Mouse (Mus musculus) myocyte (in vitro differentiated cells): ENCODE data around the gene Lmna.

Source experiments
- CEBPB ChIP-seq: IDR thresholded peaks from 2 replicates; pipeline ENCODE4 v1.6.1; 2011; ENCODE audit warnings: mild to moderate bottlenecking, moderate library complexity; ENCODE audit not compliant: poor library complexity, insufficient read depth, severe bottlenecking
- E2F4 ChIP-seq: IDR thresholded peaks from one replicate; pipeline ENCODE4 v1.6.1; 2011; ENCODE audit warnings: mild to moderate bottlenecking, control low read depth, moderate library complexity; ENCODE audit not compliant: insufficient read depth
- MAX ChIP-seq: IDR thresholded peaks from one replicate; pipeline ENCODE4 v1.6.1; 2011; ENCODE audit warnings: low read depth, mild to moderate bottlenecking, control low read depth
- MYOD1 ChIP-seq, 3 experiments: IDR thresholded peaks; one replicate each; pipeline ENCODE4 v1.6.1; 2011; ENCODE audit warnings: control low read depth in 2 of 3, low read depth in 2 of 3, mild to moderate bottlenecking in 2 of 3, moderate library complexity in 1 of 3; ENCODE audit not compliant: insufficient read length in 2 of 3, control insufficient read depth in 1 of 3
- MYOG ChIP-seq, 3 experiments: IDR thresholded peaks; one replicate each; pipeline ENCODE4 v1.6.1; 2011; ENCODE audit warnings: control low read depth in 2 of 3, low read depth in 2 of 3, mild to moderate bottlenecking in 2 of 3; ENCODE audit not compliant: insufficient read length in 2 of 3, control insufficient read depth in 1 of 3, insufficient read depth in 1 of 3
- POLR2A ChIP-seq: IDR thresholded peaks from one replicate; pipeline ENCODE4 v1.6.1; 2011; ENCODE audit warnings: low read depth, mild to moderate bottlenecking, control low read depth, moderate library complexity; ENCODE audit not compliant: insufficient read length
- POLR2AphosphoS2 ChIP-seq: IDR thresholded peaks from one replicate; pipeline ENCODE4 v1.6.1; 2011; ENCODE audit warnings: low read depth, control low read depth; ENCODE audit not compliant: insufficient read length
- REST ChIP-seq: IDR thresholded peaks from one replicate; pipeline ENCODE4 v1.6.1; 2011; ENCODE audit warnings: mild to moderate bottlenecking, control low read depth, moderate library complexity; ENCODE audit not compliant: insufficient read depth, insufficient read length
- SRF ChIP-seq: IDR thresholded peaks from one replicate; pipeline ENCODE4 v1.6.1; 2011; ENCODE audit warnings: low read depth; ENCODE audit not compliant: control insufficient read depth, insufficient read length
- TCF12 ChIP-seq: IDR thresholded peaks from one replicate; pipeline ENCODE4 v1.6.1; 2011; ENCODE audit warnings: mild to moderate bottlenecking, control low read depth; ENCODE audit not compliant: poor library complexity, insufficient read depth, severe bottlenecking
- USF1 ChIP-seq: IDR thresholded peaks from one replicate; pipeline ENCODE4 v1.6.1; 2011; ENCODE audit warnings: low read depth, mild to moderate bottlenecking, control low read depth, moderate library complexity

GRCm38 (mm10) chr3:88454762-88455587, 54.8 kb downstream of the Lmna start:
- no peak for TF ChIP-seq MYOG (IDR thresholded peaks at IDR 0.05; ENCODE audit: control insufficient read depth in 1 of 3, insufficient read depth in 1 of 3, insufficient read length in 2 of 3, low read depth in 2 of 3)
- TF ChIP-seq MAX = no peak
- TF ChIP-seq POLR2A = no peak
- TF ChIP-seq CEBPB = no peak
- TF ChIP-seq SRF = no peak
- no peak for TF ChIP-seq POLR2AphosphoS2
- no peak for TF ChIP-seq MYOD1 (IDR thresholded peaks at IDR 0.05; ENCODE audit: control insufficient read depth in 1 of 3, insufficient read length in 2 of 3, low read depth in 2 of 3)
- TF ChIP-seq E2F4 = no peak
- no peak for TF ChIP-seq TCF12
- TF ChIP-seq USF1 = no peak
- no peak for TF ChIP-seq REST
